Mouse (Mus musculus) gastrocnemius, postnatal 10 days (tissue): ENCODE data around the gene Xpnpep1. TPM values are rescaled to one million over a fixed set of nuclear protein-coding genes. Genes with fewer than 3 reads are reported as not detected.

Source experiments
- DNase-seq: peaks from one replicate; pipeline ENCODE4 v3.0.0; 2021; ENCODE audit warnings: mixed read lengths
- total RNA-seq, 2 experiments: library from RNA; stranded (reverse); gene quantifications; 2 replicates each; pipeline ENCODE4 v1.2.3; 2021

The Xpnpep1 gene
- total RNA-seq, 2 experiments from 2014 or later: 70.7 to 83.8 TPM

DNA sequence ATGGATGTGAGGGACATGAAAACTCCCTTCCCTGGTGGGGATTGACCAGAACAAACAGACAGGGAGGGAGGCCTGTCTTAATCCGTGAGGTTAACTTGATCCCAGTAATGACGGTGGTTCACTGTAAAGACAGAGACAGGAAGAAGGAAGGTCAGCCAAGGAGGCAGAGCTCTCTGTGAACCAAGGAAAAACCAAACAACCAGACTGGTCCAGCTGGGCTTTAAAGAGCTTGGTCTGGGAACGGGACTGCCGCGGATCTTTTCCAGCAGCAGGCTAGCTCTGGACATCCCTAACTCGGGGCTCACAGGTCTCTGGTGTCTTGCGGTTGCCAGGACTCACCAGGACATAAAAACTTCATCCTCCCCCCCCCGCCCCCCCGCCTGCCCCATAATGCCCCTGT is 26.5 kb upstream of the Xpnpep1 start:
- no peak for DNase-seq

DNA sequence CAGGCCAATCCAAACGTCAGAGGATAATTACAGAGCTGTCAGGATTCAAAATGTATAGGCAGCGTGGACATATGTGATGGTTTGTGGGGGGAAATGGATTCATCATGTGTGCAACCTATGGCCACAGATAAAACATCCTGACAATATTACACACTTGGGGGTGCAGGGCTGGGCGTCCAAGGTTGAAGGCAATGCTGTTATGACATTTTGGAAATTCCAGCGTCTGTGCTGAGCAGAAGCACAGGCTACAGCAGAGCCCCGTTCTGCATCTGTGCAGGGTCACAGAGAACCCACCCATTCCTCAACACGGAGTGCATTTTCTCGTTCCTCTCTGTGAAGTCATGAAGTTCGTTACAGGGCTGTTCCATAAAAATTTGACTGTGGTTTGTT is 25.0 kb upstream of the Xpnpep1 start:
- no peak for DNase-seq

DNA sequence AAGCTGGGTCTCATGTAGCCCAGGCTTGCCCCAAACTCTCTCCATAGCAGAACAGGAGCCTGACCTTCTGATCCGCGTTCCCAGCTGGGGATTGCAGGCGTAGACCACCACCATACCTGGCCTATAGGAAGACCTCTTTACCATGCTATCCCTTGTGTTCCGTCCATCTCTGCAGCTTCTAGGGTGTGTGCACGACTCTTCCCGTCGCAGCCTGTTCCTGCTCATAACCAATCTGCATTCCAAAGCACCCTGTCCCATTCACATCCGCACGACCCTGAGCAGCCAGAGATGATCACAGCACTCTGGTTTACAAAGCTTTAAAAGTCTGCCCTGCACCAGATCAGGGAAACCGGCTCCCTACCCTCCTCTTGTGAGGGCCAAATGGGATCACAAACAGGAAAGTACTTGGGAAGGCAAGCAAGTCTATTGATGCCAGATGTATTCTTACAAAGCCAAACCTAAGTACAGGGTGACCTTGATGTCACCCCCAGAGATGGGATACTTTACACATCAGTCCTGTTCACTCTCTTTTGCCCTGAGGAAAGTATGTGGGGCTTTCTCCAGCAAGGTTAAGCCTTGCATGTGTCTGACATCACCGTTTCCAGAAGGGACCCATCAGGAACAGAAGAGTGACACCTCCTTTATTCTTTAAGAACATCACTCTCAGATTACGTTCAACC is 24.4 kb upstream of the Xpnpep1 start:
- DNase-seq: no peak

DNA sequence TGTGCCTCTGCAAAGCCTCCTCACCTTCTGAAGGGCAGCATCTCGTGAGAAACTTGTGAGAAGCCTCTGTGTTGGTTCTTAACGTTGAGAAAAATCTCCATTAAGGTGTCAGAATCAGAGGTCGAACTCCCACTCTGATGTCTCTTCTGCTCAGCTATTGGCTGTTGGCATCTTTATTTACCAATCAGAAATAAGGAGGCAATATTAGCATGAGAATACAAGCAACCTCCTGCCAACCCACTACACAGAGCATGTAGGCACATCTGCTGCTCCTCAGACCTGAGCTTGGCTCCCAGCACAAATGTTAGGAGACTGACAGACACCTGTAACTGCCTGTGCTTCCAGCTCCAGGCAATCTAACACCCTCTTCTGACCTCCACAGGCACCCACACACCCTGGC is 22.0 kb upstream of the Xpnpep1 start:
- no peak for DNase-seq

- no peak for DNase-seq
Measured at GRCm38 (mm10) chr19:53059344-53060111, 19.5 kb upstream of the Xpnpep1 start.

DNA sequence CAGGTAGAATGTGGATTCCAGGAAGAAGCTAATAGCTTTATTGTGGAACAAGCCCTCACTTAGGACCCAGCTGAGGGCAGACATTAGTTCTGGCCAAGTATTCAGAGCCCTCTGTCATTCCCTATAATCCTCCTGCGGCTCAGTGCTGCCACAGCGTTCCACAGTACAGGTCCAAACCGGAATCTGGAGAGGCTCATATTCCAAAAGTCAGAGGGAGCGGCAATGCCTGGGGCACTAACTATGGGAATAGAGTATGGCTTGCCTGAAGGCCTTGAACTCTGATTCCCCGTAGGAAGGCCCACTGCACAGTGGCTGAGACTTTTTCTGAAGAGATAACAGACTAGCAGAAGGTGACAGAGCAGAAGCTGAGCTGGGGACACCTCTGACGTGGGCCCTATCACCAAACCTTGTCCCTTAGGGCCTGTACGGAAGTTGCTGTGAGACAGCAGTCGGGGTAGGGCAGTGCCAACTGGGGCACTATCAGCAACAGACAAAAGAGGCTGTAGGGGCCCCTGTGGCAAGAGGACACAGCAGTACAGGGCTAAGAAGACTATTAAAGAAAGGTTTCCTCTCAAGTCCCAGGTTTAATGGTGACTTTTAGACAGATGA is 18.8 kb upstream of the Xpnpep1 start:
- no peak for DNase-seq

DNA sequence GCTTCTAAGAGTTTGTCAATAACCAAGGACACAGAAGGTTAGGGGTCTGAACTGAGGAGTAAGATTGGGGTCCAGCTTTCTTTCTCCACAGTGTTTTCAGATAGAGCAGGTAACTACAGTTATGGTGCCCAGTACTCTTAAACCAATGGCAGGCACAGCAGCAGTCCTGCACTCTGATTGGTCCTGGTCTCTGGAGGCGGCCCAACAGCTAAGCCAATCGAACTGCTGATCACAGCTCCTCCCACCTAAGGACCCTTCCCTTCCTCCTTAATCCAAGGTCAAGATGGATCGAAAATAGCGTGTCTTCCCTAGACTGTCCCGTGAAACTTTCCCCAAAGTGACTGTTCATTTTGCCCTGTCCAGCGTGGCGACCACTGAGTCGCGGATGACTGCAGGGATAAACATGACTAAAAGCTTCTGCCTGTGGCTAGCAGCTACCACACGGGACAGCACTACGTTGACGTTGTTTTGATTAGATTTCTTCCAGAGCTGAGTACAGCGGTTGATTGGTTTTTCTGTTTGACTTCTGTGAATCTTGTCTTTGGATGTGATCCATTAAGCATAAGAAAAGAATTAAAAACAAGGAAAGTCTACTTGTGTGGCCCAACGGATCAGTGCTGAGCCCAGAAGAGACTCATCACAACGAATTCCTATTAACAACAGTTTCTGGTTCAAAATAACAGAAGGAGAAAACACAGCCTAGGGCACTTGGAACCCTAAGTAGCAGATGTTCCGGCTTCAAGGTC is 18.1 kb upstream of the Xpnpep1 start:
- DNase-seq: no peak

- no peak for DNase-seq
Measured at GRCm38 (mm10) chr19:53053355-53053754, 13.3 kb upstream of the Xpnpep1 start.

GRCm38 (mm10) chr19:53052031-53052670 is 12.1 kb upstream of the Xpnpep1 start:
- no peak for DNase-seq

DNA sequence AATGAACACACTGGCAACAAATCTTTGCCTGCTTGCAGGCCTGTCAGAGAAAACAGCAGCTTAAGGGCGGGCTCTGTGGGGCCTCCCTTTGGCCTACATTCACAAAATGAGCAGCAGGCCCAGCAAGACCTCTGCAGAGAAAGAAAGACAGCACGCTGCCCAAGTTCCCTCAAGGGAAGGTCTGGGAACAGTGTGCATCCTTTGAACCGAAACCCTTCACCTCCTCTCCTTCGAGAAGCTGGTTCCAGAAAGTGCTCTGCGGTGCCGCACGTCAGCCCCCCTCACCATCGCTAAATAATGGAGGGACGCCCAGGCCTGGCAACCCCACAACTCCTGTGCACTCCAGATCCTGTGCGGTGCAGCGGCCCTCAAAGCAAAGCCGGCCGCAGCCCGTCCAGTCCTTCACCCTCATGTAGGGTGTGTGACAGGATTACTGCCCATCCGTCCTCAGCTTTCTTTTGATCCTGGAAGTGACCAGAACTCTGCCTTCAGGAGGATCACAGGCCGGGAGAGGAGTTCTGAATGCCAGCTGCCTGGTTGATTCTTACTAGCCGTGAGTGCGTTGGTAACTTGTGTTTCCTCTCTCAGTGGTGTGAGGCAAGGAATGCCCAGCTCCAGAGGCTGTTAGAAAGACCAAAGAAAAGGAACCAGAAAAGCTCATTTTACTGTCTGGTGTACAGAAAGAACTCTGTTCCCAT is 11.4 kb upstream of the Xpnpep1 start:
- peak; percentile 35 for DNase-seq

DNA sequence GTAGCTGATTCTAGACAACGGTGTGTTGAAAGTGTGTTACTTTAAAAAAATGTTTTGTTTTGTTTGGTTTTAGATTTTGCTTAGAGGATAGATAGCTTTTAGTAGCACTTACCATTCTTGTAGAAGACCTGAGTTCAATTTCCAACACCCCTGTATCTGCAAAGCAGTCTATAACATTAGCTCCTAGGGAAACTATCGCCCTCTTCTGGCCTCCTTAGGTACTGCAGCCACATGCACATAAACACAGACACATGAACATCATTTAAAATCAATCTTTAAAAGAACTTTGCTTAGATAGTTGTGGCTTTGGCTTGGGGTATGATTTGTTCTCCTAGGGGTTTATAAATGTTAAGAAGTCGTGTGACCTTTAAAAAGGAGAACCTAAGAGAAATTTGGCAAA is 10.1 kb upstream of the Xpnpep1 start:
- no peak for DNase-seq

DNA sequence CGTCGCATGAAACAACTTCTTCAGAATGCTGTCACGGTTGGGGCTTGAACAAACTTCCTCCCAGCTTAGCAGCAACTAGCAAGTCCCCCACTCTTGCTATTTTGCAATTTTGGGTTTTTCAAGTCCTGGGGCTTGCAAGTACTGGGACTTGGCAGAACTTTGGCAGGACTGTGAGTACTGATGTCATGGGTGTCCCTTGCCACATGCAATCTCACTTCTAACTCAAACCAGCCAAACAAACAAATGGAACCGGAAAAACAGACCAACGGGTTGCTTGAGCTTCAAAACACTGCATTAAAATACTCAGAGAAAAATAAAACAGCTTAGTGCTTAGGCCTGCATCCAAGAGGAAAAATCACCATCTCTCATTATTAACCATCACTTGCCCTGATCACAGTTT is 7.2 kb upstream of the Xpnpep1 start:
- DNase-seq: no peak

GRCm38 (mm10) chr19:53043423-53044125 is 3.6 kb upstream of the Xpnpep1 start:
- DNase-seq: no peak

DNA sequence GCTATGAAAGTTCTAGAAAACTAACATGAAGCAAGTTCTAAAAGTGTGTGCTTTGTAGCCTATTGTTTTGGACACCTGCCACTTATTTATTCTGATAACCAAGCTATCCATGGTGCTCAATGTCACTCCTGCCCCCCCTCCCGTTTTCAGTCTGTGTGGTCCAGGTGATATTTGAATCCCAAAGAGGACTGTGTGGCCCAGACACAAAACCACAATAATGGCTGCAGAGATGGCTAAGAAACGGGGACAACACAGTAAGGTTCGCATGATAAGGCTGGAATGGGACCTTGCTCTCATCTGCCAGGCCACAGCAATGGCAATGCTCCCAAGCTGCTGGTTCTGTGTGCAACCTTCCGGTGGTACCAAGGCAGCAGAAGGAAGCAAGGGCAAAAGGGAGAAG is 1.6 kb upstream of the Xpnpep1 start:
- no peak for DNase-seq

GRCm38 (mm10) chr19:53041133-53041510 is 1.1 kb upstream of the Xpnpep1 start:
- DNase-seq: no peak

DNA sequence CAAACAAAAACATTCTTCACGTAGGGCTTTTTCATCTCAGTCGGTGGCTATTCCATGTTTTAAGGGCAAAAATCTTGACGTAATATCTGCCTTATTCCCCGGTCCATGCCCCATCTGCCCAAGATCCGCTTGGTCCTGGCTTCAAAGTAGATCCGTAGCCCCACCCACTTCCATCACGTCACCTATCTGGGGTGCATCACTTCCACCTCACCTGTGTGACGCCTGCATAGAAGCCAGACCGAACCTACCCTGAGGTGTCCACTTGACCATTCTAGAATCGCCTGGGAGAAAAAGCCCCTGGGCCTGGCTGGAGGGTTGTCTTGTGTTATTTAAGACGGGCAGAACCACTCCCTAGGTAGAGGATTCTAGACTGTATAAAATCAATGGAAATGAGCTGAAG is 924 bp downstream of the Xpnpep1 start:
- no peak for DNase-seq

DNA sequence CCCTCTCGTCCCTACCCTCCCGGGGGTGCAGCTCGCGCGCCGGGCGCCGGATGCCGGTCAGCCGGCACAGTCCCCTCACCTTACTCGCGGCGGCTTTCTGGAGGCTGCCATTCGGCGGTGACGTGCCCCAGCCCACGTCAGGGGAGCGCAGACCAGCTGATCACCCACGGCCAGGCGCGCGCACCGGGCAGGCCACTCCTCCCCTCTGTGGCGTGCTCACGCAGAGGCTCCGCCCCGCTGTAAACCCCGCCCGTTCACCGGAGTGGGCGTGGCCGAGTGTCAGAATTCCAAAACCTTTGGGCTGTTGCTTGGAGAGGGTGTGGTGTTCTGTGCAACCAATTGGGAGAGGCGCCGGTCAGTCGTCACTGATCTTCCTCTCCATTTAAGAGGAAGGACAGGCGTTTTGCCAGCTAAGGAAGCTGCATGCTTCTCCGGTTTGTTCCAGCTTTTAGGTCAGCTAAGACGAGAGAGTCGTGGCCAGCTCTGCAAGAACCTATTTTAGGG is 1.5 kb downstream of the Xpnpep1 start:
- peak; percentile 99 for DNase-seq

GRCm38 (mm10) chr19:53037925-53038419 is 2.0 kb downstream of the Xpnpep1 start:
- DNase-seq: no peak

GRCm38 (mm10) chr19:53033159-53033943 is 6.7 kb downstream of the Xpnpep1 start:
- no peak for DNase-seq

GRCm38 (mm10) chr19:53032647-53033046 is 7.4 kb downstream of the Xpnpep1 start:
- no peak for DNase-seq
